Mouse (Mus musculus) small intestine, adult 2 months (tissue): Measurements from ENCODE around the gene Dusp11. TPM values are rescaled to one million over a fixed set of nuclear protein-coding genes. Genes with fewer than 3 reads are reported as not detected.
A peak's percentile ranks its signal among the peaks of the same experiment; 100 is the strongest.
"Not testable (repeated sequence)": the region's sequence is repeated elsewhere in the genome, so short reads cannot be mapped to it uniquely, and the experiment has no call there.

Experiments used
- H3K27ac ChIP-seq: fragments of 200-500 bp; 2 replicates; pipeline ENCODE4 v1.5.1; 2012; ENCODE audit warnings: low read depth, low read length, control low read depth, inconsistent platforms; ENCODE audit not compliant: insufficient read depth
- H3K27me3 ChIP-seq: fragments of 200-500 bp; 2 replicates; pipeline ENCODE4 v1.6.1; 2012; ENCODE audit warnings: mild to moderate bottlenecking, moderate library complexity, low read length, inconsistent platforms; ENCODE audit not compliant: control insufficient read depth, insufficient read depth
- H3K36me3 ChIP-seq: fragments of 200-500 bp; 2 replicates; pipeline ENCODE4 v1.6.1; 2012; ENCODE audit warnings: mild to moderate bottlenecking, low read length, control low read depth, inconsistent platforms; ENCODE audit not compliant: control insufficient read depth, insufficient read depth
- H3K4me1 ChIP-seq: fragments of 200-500 bp; 2 replicates; pipeline ENCODE4 v1.6.1; 2012; ENCODE audit warnings: low read length, inconsistent platforms, mixed read lengths; ENCODE audit not compliant: control insufficient read depth, insufficient read depth, insufficient read length
- H3K4me3 ChIP-seq: fragments of 200-500 bp; 2 replicates; pipeline ENCODE4 v1.5.1; 2012; ENCODE audit warnings: low read depth, mild to moderate bottlenecking, control low read depth, inconsistent platforms, low read length, moderate library complexity
- CTCF ChIP-seq: fragments of 200-500 bp; IDR thresholded peaks from 2 replicates; pipeline ENCODE4 v1.5.1; 2012; ENCODE audit warnings: low read depth, mild to moderate bottlenecking, control low read depth, inconsistent platforms, low read length, moderate library complexity, mixed read lengths; ENCODE audit not compliant: insufficient replicate concordance, insufficient read length; ENCODE audit errors: extremely low read depth
- POLR2A ChIP-seq: fragments of 200-500 bp; IDR thresholded peaks from 2 replicates; pipeline ENCODE4 v1.6.1; 2012; ENCODE audit warnings: low read depth, mild to moderate bottlenecking, control low read depth, inconsistent platforms, low read length, moderate library complexity
- WGBS: fragments of 180-500 bp; shearing (Covaris S2); methylation state at CpG from one replicate; pipeline ENCODE4 v1.1.7; 2018; 5-methylcytosine and 5-hydroxymethylcytosine counted together
- polyA plus RNA-seq: library from polyadenylated mRNA; depleted of rRNA; stranded (reverse); fragments of >200 nt; gene quantifications from 2 replicates; pipeline ENCODE4 v1.2.3, GENCODE M21; 2012

Gene Dusp11
- polyA plus RNA-seq, 1 experiment, result 18.7 TPM

DNA sequence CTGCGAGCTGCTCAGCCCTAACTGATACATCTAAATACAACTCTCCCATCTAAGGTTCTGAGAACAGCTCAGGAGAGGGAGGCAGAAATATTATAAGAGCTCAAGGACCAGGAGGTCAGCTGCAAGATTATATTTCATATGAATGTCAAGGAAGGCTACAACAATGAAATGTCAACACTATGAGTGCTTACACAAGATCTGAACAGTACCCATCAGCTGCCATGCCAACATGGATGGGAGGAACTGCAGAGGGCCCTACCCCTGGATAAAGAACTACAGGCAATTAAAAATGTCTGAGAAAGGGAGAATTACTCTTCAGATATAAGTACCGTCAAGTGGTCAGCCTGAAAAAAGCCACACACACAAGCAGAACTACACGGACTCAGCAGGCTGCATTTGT lies 3.9 kb downstream of the Dusp11 start:
- Histone ChIP-seq H3K4me1 (no peaks in the 10 kb centered on the region), H3K4me3 (no peak overlapping the region), H3K27ac (no peak overlapping the region), H3K36me3 (peaks cover 48% of the 10 kb centered on the region), H3K27me3 (no peaks in the 10 kb centered on the region)
- TF ChIP-seq POLR2A, result no peak
- TF ChIP-seq CTCF, result no peak
- WGBS, result 76% methylated on average over 3 of the region's 3 CpGs

DNA sequence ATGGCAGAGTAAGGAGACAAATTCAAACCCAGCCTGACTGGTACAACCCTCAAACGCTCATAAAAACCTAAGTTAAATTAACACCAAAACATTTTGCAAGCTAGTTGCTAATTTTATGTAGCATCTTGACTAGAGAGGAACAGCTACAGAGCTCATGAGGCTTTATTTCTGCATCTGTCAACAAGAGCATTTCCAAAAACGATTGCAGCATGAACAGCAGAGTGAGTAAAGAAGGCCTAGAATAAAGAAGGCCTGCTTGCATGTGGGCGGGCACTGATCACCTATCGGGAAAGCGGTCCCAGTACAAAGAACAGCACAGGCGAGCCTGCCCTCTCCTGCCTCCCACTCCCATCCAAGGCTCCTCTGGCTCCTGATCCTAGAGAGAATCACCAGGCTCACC lies 12.9 kb downstream of the Dusp11 start:
- TF ChIP-seq CTCF (no peak), POLR2A (no peak)
- H3K4me3 ChIP-seq, result no peak overlapping the region
- no peak overlapping the region for H3K27ac ChIP-seq
- no peaks in the 10 kb centered on the region for H3K4me1 ChIP-seq
- H3K27me3 ChIP-seq, result no peaks in the 10 kb centered on the region
- WGBS, result 87% methylated on average over 6 of the region's 6 CpGs
- H3K36me3 ChIP-seq, result peaks cover 78% of the 10 kb centered on the region

DNA sequence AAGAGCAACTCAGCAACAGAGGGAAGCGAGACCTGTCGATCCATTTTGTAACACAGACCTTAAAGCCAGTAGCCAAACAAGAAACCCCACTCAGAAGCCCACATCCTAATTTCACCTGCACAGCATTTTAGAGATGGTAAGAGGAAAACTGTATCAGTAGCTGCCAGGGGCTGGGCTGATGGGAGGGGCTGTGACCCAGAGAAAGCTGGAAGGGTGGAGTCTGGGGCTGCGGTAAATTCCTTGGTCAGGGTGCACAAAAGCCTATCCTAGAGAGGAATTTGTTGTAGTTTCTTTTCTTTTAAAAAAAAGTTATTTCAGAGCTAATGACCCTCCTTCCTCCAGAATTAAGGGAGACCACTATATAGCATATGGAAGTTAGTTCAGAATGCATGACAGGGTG lies 19.0 kb downstream of the Dusp11 start:
- no peak overlapping the region for H3K4me3 ChIP-seq
- no peaks in the 10 kb centered on the region for H3K27me3 ChIP-seq
- H3K36me3 ChIP-seq, result peaks cover 38% of the 10 kb centered on the region
- WGBS, result 91% methylated on average over 3 of the region's 3 CpGs
- H3K27ac ChIP-seq, result no peak overlapping the region
- H3K4me1 ChIP-seq, result peaks cover 4% of the 10 kb centered on the region; the same call in 1 of the 2 replicates
- no peak for TF ChIP-seq POLR2A
- no peak for TF ChIP-seq CTCF

DNA sequence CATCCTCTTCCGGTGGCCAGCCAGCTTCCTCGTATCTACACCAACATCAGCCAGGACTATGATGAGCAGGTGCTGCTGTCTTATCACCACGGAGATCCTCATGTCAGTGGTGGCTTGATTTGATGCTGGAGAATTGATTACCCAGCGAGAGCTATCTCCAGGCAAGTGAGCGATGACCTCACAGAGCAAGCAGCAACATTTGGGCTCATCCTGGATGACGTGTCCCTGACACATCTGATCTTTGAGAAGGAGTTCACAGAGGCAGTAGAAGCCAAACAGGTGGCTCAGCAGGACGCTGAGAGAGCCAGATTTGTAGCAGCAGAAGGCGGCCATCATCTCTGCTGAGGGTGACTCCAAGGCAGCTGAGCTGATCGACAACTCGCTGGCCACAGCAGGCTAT lies 22.8 kb downstream of the Dusp11 start:
- Histone ChIP-seq H3K4me3 (no peak overlapping the region), H3K27me3 (no peaks in the 10 kb centered on the region), H3K36me3 (peaks cover 7% of the 10 kb centered on the region), H3K27ac (no peak overlapping the region), H3K4me1 (peaks cover 5% of the 10 kb centered on the region; the same call in 1 of the 2 replicates)
- no peak for TF ChIP-seq CTCF
- TF ChIP-seq POLR2A, result no peak
- 73% methylated on average over 10 of the region's 10 CpGs for WGBS

DNA sequence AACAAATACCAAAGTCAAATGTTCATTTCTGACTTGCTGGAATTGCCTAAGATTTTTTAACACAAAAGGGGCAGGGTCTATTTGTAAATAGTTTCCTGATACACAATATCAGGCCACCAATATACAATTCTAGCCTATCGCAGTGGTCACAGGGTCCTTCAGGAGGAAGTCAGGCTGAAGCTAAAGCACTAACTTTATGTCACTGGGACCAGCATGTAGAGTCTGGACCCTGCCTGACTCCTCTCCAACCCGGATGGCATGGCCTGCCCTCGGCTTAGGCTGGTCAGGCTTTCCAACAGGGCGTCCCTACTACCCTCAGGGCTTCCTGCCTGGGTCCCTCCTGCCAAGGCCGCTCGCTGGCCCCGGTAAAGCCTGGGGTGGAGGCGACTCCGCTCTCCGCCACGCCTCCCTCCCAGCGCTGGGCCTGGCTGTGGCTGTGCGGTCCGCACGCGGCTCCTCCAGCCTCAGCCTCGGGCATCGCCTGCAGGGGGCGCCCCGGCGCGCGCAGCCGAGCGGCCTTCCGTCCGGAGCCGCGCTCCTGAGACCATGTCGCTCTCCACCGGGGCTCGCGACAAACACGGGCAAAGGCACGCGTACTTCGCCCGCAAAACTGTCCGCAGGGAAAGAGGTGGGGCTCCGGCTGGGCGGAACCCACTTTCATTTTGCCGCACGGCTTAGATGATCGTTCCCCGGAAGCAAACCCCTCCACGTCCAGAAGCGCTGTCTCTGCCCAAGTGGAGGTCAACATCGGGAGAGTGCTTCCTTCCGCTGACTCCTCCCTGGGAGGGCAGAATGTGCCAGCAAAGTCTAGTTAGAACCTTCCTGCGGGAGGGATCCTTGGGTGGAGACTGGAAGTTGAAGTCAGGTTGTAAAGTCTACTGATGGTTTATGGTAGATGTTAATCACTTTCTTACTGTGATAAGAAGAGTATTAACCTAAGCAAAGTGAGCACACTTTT lies 24.7 kb downstream of the Dusp11 start:
- peak overlapping the region; percentile 96 for H3K27ac ChIP-seq
- WGBS, result 1% methylated on average over 50 of the region's 50 CpGs

DNA sequence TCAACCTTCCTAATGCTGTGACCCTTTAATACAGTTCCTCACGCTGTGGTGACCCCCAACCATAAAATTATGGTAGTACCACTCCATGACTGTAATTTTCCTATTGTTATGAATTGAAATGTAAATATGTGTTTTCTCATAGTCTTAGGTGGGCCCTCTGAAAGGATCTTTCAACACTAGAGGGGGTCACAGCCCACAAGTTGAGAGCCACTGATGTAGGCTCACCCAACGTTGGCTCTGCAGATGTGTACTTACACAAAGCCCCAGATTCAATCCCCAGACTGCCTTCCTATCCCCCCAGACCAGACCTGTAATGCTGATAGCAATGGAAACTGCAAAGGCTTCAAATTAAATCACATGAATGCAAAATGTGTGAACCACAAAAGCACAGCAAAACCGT lies 25.8 kb downstream of the Dusp11 start:
- peaks cover 7% of the 10 kb centered on the region; the same call in 1 of the 2 replicates for H3K4me1 ChIP-seq
- no peak overlapping the region for H3K27ac ChIP-seq
- H3K36me3 ChIP-seq, result peaks cover 6% of the 10 kb centered on the region
- no peaks in the 10 kb centered on the region for H3K27me3 ChIP-seq
- no peak overlapping the region for H3K4me3 ChIP-seq
- WGBS, result 84% methylated on average over 3 of the region's 3 CpGs
- TF ChIP-seq CTCF (no peak), POLR2A (no peak)

More for the DNA sequence above, 24.7 kb downstream of the Dusp11 start:
- not testable (repeated sequence) for H3K36me3 ChIP-seq, H3K4me1 ChIP-seq, H3K27me3 ChIP-seq
- TF ChIP-seq CTCF (peak; percentile 54; the same call in 1 of the 2 replicates), POLR2A (peak; percentile 24)
- peak overlapping the region; percentile 58 for H3K4me3 ChIP-seq

DNA sequence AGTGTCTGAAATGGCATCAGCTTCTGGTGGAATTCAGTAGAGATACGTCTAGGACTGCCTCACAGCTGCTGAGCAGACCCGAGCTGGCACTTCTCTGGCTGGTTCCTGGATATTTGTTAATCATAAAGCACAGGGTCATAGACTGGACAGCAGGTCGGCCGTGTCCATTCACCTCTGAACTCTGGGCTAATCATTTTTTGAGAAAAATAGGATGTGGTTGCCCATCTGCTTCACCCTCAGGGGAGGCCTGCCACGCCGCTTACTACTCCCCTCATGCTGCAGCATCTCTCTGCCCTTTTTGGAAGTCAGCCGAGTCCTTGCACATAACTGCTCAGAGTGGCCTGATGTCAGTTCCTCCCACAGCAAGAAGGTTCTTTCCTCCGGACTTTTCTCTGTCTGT lies 27.4 kb downstream of the Dusp11 start:
- H3K27ac ChIP-seq, result no peak overlapping the region
- no peaks in the 10 kb centered on the region for H3K27me3 ChIP-seq
- H3K4me1 ChIP-seq, result peaks cover 19% of the 10 kb centered on the region; the same call in 1 of the 2 replicates
- no peak for TF ChIP-seq POLR2A
- no peak for TF ChIP-seq CTCF
- 77% methylated on average over 8 of the region's 8 CpGs for WGBS
- no peak overlapping the region for H3K4me3 ChIP-seq
- peaks cover 18% of the 10 kb centered on the region for H3K36me3 ChIP-seq
